Mouse (Mus musculus) heart, adult 2 months (tissue): ENCODE results near the gene Tsr3.

ENCODE experiments used
- CTCF ChIP-seq: fragments of 200-600 bp; IDR thresholded peaks from 2 replicates; pipeline ENCODE4 v1.8.1; 2022; ENCODE audit warnings: antibody characterized with exemption, mild to moderate bottlenecking, moderate library complexity
- EP300 ChIP-seq: fragments of 200-500 bp; IDR thresholded peaks from 2 replicates; pipeline ENCODE4 v1.6.1; 2011; ENCODE audit warnings: low read depth, low read length, control low read depth; ENCODE audit not compliant: insufficient read depth
- POLR2A ChIP-seq: fragments of 200-500 bp; IDR thresholded peaks from 2 replicates; pipeline ENCODE4 v1.6.1; 2011; ENCODE audit warnings: mild to moderate bottlenecking, low read depth, low read length, control low read depth; ENCODE audit not compliant: insufficient read depth

DNA sequence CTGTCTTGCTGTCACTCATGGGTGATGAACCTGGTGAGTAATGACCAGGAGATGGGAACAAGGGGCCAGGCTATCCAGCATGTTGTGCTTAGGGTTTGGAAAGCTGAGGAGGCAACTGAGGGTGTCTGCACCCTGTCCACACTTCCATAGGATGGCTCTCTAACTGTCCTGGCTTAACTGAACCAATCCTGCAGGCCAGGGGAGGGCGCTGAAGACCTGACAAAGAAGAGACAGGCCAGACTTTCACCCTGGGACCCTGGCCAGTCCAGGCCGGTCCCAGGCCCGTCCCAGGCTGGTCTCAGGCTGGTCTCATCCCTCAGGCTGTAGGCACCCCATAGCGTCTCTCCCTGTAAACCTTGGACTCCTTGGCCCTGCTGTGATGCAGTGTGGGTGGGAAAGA lies 50.4 kb downstream of the Tsr3 start:
- no peak for TF ChIP-seq POLR2A
- TF ChIP-seq EP300 = no peak
- TF ChIP-seq CTCF = no peak
